Mouse (Mus musculus) adrenal gland, adult (tissue): ENCODE measurements at regions not wholly inside any gene's neighbourhood (a gene's known extent, or its start where the extent isn't known, plus 50 kb on each side); places are given as distances from the start of the nearest gene placed in this dataset.

Source experiments
- DNase-seq, 2 experiments: peaks; one replicate each; pipeline ENCODE4 v3.0.0; 2022 to 2023; ENCODE audit warnings: low spot score in 1 of 2; ENCODE audit not compliant: inconsistent age in 2 of 2

DNA sequence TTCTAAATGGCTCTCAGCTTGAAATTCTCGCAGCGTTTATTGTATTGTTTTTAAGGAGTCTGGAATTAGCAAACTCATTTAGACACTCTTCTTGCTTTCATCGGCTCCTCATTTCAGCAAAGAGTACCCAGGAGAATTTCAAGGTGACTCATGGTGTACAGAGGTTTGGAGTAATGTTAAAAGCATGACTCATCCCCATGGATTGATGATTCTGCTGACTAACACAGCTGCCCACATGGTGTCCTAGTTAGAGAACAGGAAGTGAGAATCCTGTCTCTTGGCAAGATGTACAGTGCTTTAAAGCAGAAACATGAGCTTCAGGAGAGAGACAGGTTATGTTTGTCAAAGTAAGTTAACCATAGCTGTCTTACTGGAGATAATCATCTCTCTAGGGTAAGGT lies 1133.6 kb upstream of the Cited2 start:
- peak; percentile 52 to 88 for DNase-seq

DNA sequence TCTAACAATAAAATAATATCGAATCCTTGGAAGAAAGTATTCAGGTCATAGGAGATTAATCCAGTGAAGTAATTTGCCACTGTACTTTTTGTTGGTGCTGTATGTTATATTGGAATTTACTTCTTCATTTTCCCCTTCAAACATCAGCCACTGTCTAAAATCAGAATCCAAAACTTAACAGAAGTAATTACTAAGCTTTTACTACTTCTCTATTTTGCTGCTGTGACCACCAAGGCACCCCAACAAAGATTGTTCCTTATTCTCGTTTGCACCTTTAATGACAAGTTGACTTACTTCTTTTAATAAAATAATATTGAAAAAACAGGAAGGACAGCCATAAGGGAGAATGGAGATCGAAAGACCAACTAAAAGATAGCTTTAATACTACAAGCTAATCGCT lies 1130.1 kb upstream of the Cited2 start:
- no peak for DNase-seq

- no peak for DNase-seq
Measured at GRCm38 (mm10) chr10:16600041-16600440, 1123.0 kb upstream of the Cited2 start.

GRCm38 (mm10) chr10:16600551-16601224 lies 1122.3 kb upstream of the Cited2 start:
- DNase-seq: no peak

- DNase-seq: no peak
Measured at GRCm38 (mm10) chr10:16601225-16601595, 1121.8 kb upstream of the Cited2 start.

DNA sequence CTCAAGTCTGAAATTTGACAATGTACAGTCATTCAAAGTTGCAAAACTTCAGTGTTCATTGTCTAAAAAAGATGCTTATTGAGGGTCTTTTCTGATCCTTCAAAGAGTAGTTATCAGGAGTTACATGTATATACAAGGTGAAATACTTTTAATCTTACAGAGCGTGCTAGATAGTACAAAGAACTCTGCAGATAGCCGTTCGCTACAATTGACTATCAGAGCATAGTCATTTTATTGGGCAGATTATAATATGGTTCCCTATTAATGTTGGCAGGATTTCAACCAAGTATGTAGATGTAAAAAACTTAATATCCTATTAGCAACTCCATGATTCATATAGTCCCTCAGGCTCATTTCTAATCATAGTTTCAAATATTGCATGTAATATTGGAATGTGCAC lies 1114.7 kb upstream of the Cited2 start:
- DNase-seq: no peak

DNA sequence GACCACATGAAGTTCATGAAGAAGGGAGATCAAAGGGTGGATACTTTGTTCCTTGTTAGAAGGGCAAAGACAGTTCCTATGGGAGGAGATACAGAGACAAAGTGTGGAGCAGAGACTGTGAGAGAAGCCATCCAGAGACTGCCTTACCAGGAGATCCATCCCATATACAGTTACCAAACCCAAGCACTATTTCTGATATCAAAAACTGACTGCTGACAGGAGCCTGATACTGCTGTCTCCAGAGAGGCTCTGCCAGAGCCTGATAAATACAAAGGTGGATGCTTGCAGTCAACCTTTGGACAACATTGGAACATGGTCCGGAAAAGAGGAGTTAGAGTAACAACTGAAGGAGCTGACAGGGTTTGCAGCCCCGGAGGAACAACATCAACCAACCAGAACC lies 1104.3 kb upstream of the Cited2 start:
- no peak for DNase-seq

DNA sequence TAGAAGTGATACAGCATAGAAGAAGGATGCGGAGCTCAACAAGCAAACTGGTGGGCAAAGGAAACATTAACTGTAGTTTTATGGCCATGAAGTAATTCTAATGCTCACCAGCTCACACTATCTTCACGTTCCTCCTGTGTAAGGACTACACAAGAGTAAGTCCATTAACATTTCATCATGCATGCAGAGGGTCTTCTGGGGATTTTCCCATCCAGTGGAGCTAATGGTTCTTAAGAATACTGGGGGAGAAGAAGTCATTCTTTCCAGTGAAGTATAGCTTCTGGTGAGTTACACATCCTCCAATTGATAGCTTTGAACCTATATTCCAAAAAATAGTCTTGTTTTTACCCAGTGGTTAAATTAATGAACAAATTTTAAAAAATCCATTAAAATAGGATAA lies 1103.4 kb upstream of the Cited2 start:
- no peak for DNase-seq

DNA sequence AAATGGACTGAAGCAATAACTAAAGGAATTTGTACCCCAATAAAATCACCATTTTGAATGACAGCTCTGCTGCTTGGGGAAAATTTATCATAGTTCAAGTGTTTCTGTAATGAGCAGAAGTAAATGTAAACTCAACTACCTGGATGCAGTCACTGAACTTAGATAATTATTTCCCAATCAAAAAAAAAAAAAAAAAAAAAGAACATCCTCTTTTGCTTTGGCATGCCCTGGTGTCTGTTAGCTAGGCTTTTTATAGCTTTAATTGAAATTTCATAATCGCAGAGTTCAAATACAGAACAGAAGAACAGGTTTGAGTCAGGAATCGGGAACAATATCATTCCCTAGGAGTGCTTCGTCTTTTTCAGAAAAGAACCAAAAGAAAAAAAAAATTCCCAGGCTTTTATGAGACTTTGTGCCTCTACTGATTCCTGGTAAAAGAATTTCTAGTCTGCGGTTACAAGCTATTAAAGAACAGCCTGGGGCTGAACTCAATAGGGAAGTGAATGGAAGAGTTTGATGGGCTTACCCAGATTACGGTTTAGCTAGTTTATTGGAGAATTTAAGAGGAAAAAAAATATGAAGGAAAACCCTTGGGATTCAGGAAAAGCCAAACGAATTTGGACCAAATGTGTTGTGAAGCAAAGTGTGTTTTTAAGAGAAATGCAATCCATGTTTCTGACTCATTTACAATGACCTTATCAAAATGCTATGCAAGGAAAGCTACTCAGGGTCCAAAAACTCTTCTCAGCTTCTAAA lies 1102.0 kb upstream of the Cited2 start:
- peak in 1 of 2 experiments; percentile 29 for DNase-seq

DNA sequence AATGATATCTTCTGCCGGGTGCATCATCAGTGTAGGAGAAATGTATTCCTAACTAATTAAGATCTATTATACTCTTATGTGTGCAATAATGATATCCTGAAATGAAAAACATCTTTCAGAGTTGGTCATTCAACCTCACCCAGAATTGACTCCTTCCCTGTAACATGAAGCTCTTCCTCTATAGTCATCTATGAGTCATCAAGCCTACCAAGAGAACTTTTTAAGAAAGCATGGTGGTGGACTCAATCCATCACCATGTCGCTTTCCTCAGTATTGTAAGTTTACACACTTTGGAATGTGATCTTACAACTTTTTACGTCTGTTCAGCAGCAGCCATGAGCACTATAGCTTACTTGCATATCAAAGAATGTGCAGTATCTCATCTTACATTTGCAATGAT lies 1100.2 kb upstream of the Cited2 start:
- no peak for DNase-seq

- no peak for DNase-seq
Measured at GRCm38 (mm10) chr10:16633236-16633635, 1089.8 kb upstream of the Cited2 start.

DNA sequence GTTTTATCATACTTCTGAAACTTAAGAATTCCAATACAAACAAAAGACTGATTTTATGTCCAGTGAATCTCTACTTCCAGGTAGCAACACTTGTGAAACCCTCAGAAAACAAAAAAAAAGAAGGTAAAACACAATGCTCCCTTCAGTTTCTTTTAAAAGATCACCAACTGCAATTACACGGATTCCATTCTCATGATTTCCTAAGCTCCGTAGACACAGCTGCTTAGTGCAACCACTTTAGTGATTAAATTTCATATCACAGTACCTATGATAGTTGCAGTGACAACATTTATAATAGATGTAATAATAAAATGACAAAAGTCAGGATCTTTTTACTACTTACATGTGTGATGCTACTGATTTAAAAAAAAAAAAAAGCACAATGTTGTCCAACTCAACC lies 1087.6 kb upstream of the Cited2 start:
- DNase-seq: no peak

GRCm38 (mm10) chr10:16637006-16637405 lies 1086.0 kb upstream of the Cited2 start:
- DNase-seq: peak; percentile 68 to 87

- no peak for DNase-seq
Measured at GRCm38 (mm10) chr10:16638111-16638510, 1084.9 kb upstream of the Cited2 start.

DNA sequence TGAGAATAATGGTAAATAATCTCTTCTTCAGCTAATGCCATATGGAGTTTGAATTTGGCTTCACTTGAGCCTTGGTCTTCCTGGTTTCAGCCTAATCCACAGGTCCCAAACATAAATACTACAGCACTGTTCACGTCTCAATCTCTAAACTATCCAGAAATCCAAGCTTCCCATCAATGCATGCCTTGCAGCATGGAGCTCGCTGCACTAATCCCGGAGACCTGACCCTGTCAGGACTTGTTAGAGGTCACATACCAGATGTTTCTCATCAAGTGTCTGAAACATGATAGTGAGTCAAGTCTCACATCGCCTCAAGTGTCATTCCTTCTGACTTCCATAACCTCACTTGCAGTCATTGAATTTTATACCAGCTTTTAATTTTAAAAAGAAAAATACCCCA lies 1082.9 kb upstream of the Cited2 start:
- no peak for DNase-seq

- DNase-seq: no peak
Measured at GRCm38 (mm10) chr10:16650120-16650519, 1072.9 kb upstream of the Cited2 start.

- DNase-seq: no peak
Measured at GRCm38 (mm10) chr10:16652450-16652849, 1070.6 kb upstream of the Cited2 start.

GRCm38 (mm10) chr10:16664483-16664882 lies 1058.5 kb upstream of the Cited2 start:
- DNase-seq: no peak

- peak in 1 of 2 experiments; percentile 70 for DNase-seq
Measured at GRCm38 (mm10) chr10:16670286-16670685, 1052.7 kb upstream of the Cited2 start.

DNA sequence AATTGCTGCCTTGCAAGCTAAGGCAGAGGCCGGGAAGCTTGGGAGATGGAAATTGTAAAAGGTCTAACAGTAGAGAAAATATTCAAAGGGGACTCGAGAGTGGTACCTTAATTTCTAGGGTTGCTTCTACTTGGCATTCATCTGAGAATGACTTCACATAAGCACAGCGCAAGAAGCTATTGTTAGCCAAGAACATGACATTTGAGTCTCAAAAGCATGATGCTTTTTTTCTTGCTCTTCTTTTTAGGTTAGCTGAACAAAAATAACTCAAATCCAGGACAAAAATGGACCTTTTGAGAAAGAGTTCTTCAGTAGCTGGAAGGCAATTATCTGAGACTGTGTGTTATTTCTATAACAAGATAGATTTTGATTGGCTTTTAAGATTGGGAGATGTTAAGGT lies 1042.0 kb upstream of the Cited2 start:
- DNase-seq: no peak

- DNase-seq: no peak
Measured at GRCm38 (mm10) chr10:16685352-16685751, 1037.7 kb upstream of the Cited2 start.

DNA sequence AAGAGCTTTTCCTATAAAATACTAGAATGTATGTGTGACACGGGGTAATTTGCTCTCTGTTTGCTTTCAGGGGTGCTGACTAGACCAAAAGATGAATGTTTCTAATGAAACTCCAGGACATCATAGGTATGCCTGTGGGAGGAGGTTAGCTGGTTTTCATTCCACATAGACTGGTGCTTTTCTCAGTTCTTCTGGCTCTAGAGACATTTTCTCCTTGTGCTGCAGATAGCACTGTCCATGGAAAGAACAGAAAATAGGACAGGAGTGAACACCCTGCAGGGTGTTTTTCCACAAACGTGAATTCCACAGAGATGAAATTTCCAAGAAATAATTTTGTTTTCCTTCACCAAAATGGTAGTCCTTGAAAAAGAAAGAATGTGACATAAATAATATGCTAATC lies 1016.0 kb upstream of the Cited2 start:
- peak in 1 of 2 experiments; percentile 31 for DNase-seq

- DNase-seq: peak in 1 of 2 experiments; percentile 15
Measured at GRCm38 (mm10) chr10:16713143-16713542, 1009.9 kb upstream of the Cited2 start.
